Mouse (Mus musculus) intestine, postnatal 0 days (tissue): ENCODE measurements around the gene Ddit4. TPM values are rescaled to one million over a fixed set of nuclear protein-coding genes. Genes with fewer than 3 reads are reported as not detected.

Experiments
- ATAC-seq: fragments of 200-750 bp; cut with Nextera tagmentation; 2 replicates; pipeline ENCODE4 v1.8.0; 2017; ENCODE audit warnings: mild to moderate bottlenecking, moderate TSS enrichment, moderate library complexity
- H3K27ac ChIP-seq: fragments of 300-500 bp; sonication (generic); 2 replicates; pipeline ENCODE4 v1.5.1; 2014; ENCODE audit warnings: mild to moderate bottlenecking, low read depth, low read length, moderate library complexity
- H3K27me3 ChIP-seq: fragments of 300-500 bp; sonication (generic); replicated peaks from 2 replicates; pipeline ENCODE4 v1.6.1; 2014; ENCODE audit warnings: low read length, mixed read lengths; ENCODE audit not compliant: control insufficient read depth, insufficient read depth
- H3K36me3 ChIP-seq: fragments of 300-500 bp; sonication (generic); 2 replicates; pipeline ENCODE4 v1.6.1; 2014; ENCODE audit warnings: mild to moderate bottlenecking, moderate library complexity; ENCODE audit not compliant: control insufficient read depth, insufficient read depth
- H3K4me1 ChIP-seq: fragments of 300-500 bp; sonication (generic); replicated peaks from 2 replicates; pipeline ENCODE4 v1.6.1; 2014; ENCODE audit warnings: antibody characterized with exemption, low read length, mixed read lengths; ENCODE audit not compliant: control insufficient read depth, insufficient read depth
- H3K4me2 ChIP-seq: fragments of 300-500 bp; sonication (generic); replicated peaks from 2 replicates; pipeline ENCODE4 v1.6.1; 2014; ENCODE audit warnings: low read depth, mild to moderate bottlenecking, moderate library complexity
- H3K4me3 ChIP-seq: fragments of 300-500 bp; sonication (generic); 2 replicates; pipeline ENCODE4 v1.5.1; 2014; ENCODE audit warnings: low read depth, low read length
- H3K9ac ChIP-seq: fragments of 300-500 bp; sonication (generic); 2 replicates; pipeline ENCODE4 v1.6.1; 2014; ENCODE audit warnings: mild to moderate bottlenecking, low read depth, low read length
- H3K9me3 ChIP-seq: fragments of 300-500 bp; sonication (generic); 2 replicates; pipeline ENCODE4 v1.6.1; 2016; ENCODE audit warnings: mixed run types; ENCODE audit not compliant: control insufficient read depth
- CTCF ChIP-seq: sonication (generic); IDR thresholded peaks from 2 replicates; pipeline ENCODE4 v1.5.1; 2016; ENCODE audit warnings: low read depth, mild to moderate bottlenecking, control low read depth, antibody characterized with exemption, moderate library complexity
- WGBS: fragments of 180-500 bp; shearing (Covaris S2); extraction: QIAGEN DNeasy Blood & Tissue Kit; methylation state at CpG from one replicate; pipeline ENCODE4 v1.1.7; 2014; 5-methylcytosine and 5-hydroxymethylcytosine counted together
- polyA plus RNA-seq: library from polyadenylated mRNA; unstranded; fragments of >200 nt; fragmentation: Nextera tagmentation; extraction: Ambion mirVana; gene quantifications from 2 replicates; pipeline ENCODE4 v1.2.1, GENCODE M21; 2015

The Ddit4 gene
- polyA plus RNA-seq, 1 experiment from 2014 or later, result 17.8 TPM

DNA sequence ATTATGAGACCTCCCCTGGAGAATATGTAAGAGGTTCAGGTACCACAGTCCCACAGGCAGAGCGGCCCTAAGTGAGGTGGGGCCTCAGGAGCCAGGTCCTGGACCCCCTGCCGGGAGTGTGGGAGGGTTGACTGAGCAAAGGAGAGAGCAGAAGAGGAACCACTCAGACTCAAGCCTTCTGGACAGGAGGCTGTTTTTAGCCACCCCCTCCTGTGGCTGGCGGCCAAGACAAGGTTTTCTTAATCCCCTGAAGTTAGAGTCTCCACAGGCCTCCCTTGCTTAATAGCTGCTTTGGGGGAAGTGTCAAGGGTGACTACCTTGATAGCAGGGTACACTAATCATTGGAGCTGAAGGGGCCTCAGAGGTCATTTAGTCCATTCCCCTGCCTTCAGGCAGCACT, 27.3 kb downstream of the Ddit4 start:
- no peaks in the 10 kb centered on the region for H3K27me3 ChIP-seq
- peaks cover 8% of the 10 kb centered on the region for H3K4me1 ChIP-seq
- WGBS, result 54% methylated on average over 3 of the region's 3 CpGs
- no peak for ATAC-seq
- H3K36me3 ChIP-seq, result no peaks in the 10 kb centered on the region
- no peak overlapping the region for H3K4me3 ChIP-seq
- H3K27ac ChIP-seq, result no peak overlapping the region
- no peaks in the 10 kb centered on the region for H3K9me3 ChIP-seq
- no peak overlapping the region for H3K9ac ChIP-seq
- H3K4me2 ChIP-seq, result no peak overlapping the region
- no peak for TF ChIP-seq CTCF

- Histone ChIP-seq H3K27me3 (no peaks in the 10 kb centered on the region), H3K9me3 (no peaks in the 10 kb centered on the region), H3K4me2 (no peak overlapping the region), H3K9ac (no peak overlapping the region), H3K36me3 (no peaks in the 10 kb centered on the region), H3K27ac (no peak overlapping the region), H3K4me3 (no peak overlapping the region), H3K4me1 (peaks cover 8% of the 10 kb centered on the region)
- ATAC-seq, result no peak
- 90% methylated on average over 2 of the region's 2 CpGs for WGBS
- no peak for TF ChIP-seq CTCF
These were observed 28.1 kb downstream of the Ddit4 start for GRCm38 (mm10) chr10:59923493-59923892.

- ATAC-seq, result peak; percentile 77
- H3K27ac ChIP-seq, result peak overlapping the region; percentile 84
- H3K9me3 ChIP-seq, result no peaks in the 10 kb centered on the region
- no peaks in the 10 kb centered on the region for H3K36me3 ChIP-seq
- peak; percentile 59 for TF ChIP-seq CTCF
- no peaks in the 10 kb centered on the region for H3K27me3 ChIP-seq
- 0 out of 2 replicates have a peak overlapping the region, but pooled peaks have one; percentile 22 for H3K9ac ChIP-seq
- peaks cover 10% of the 10 kb centered on the region for H3K4me1 ChIP-seq
- peak overlapping the region; percentile 22 for H3K4me3 ChIP-seq
- peak overlapping the region; percentile 61 for H3K4me2 ChIP-seq
- 3% methylated on average over 33 of the region's 33 CpGs for WGBS
These were observed 30.6 kb downstream of the Ddit4 start for GRCm38 (mm10) chr10:59920810-59921681.

DNA sequence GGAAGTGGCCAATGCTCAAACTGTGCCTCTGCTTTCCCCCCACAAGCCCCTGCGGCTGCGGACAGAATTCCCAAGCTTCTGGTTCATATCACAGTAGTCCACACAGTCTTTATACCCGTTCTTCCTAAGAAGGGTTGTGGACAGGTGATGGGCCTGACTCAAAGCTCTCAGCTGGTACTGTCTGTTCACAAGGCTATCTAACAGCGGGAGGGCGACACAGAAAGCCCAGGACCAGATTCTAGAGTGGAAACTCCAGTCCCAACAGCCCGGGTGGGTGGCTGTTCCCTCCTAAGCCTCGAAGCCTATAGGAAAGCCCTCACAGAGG, 31.2 kb downstream of the Ddit4 start:
- no peaks in the 10 kb centered on the region for H3K36me3 ChIP-seq
- H3K4me1 ChIP-seq, result peaks cover 14% of the 10 kb centered on the region
- peak overlapping the region; percentile 84 for H3K27ac ChIP-seq
- peak overlapping the region; percentile 22 for H3K4me3 ChIP-seq
- TF ChIP-seq CTCF, result no peak
- H3K4me2 ChIP-seq, result peak overlapping the region; percentile 61
- no peaks in the 10 kb centered on the region for H3K27me3 ChIP-seq
- 36% methylated on average over 7 of the region's 7 CpGs for WGBS
- 0 out of 2 replicates have a peak overlapping the region, but pooled peaks have one; percentile 22 for H3K9ac ChIP-seq
- ATAC-seq, result no peak
- H3K9me3 ChIP-seq, result no peaks in the 10 kb centered on the region

DNA sequence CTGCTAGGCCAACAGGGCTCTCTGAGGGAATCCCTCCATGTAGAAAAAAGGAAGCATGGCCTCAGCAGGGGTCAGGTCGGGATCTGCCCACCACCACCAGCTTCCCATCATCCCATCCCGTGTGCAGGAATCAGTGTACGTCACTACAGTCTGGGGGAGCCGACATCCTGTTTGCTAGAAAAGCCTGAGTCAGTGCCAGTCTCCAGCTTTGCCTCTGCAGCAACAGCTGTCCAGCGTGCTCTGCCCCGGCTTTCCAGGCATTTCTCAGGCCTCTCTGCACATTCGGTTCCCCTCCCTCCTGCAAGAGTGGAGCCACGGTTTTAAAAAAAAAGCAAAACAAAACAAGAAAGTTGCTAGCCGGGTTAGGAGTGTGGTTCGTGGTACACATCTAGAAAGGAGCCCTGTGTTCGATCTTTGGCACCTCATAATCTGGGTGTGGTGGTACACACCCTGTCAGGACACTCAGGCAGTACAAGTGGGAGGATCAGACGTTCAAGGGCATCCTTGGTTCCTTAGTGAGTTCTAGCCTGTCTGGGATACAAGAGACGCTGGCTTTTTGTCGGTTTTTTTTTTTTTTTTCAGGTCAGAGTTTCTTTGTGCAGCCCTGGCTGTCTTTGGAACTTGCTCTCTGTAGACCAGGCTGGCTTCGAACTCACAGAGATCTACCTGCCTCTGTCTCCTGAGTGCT, 32.0 kb downstream of the Ddit4 start:
- peak; percentile 58 for ATAC-seq
- no peaks in the 10 kb centered on the region for H3K9me3 ChIP-seq
- no peak for TF ChIP-seq CTCF
- H3K9ac ChIP-seq, result no peak overlapping the region; the same call in 1 of the 2 replicates
- H3K27ac ChIP-seq, result peak overlapping the region; percentile 84
- no peak overlapping the region; the same call in 1 of the 2 replicates for H3K4me2 ChIP-seq
- H3K27me3 ChIP-seq, result no peaks in the 10 kb centered on the region
- no peaks in the 10 kb centered on the region for H3K36me3 ChIP-seq
- 28% methylated on average over 15 of the region's 15 CpGs for WGBS
- H3K4me1 ChIP-seq, result peaks cover 14% of the 10 kb centered on the region
- H3K4me3 ChIP-seq, result no peak overlapping the region

DNA sequence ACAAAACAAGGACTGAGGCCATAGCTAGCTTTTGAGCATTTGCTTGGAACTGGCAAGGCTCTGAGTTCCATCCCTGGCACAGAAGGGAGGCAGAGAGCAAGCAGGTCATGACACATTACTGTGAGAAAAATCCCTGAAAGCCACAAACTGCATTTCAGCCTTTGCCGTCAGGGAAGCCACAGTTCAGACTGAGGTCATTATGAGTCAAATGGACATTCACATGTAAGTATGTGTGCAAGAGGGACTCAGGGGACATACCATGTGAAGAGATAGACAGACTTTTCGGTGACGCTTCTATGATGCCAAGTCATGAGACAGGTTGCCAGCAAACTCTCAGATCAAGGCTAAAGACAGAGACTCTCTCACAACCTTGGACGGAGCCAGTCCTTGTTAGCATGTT, 33.5 kb downstream of the Ddit4 start:
- Histone ChIP-seq H3K27ac (no peak overlapping the region), H3K4me2 (no peak overlapping the region), H3K9ac (no peak overlapping the region), H3K4me1 (peaks cover 14% of the 10 kb centered on the region), H3K27me3 (no peaks in the 10 kb centered on the region), H3K4me3 (no peak overlapping the region), H3K9me3 (no peaks in the 10 kb centered on the region), H3K36me3 (no peaks in the 10 kb centered on the region)
- TF ChIP-seq CTCF, result no peak
- 95% methylated on average over 4 of the region's 4 CpGs for WGBS
- ATAC-seq, result no peak
